Mouse (Mus musculus) small intestine, adult 2 months (tissue): Measurements from ENCODE around the gene March6.

Source experiments
- CTCF ChIP-seq: fragments of 200-500 bp; IDR thresholded peaks from 2 replicates; pipeline ENCODE4 v1.5.1; 2012; ENCODE audit warnings: low read depth, mild to moderate bottlenecking, control low read depth, inconsistent platforms, low read length, moderate library complexity, mixed read lengths; ENCODE audit not compliant: insufficient replicate concordance, insufficient read length; ENCODE audit errors: extremely low read depth
- POLR2A ChIP-seq: fragments of 200-500 bp; IDR thresholded peaks from 2 replicates; pipeline ENCODE4 v1.6.1; 2012; ENCODE audit warnings: low read depth, mild to moderate bottlenecking, control low read depth, inconsistent platforms, low read length, moderate library complexity

- no peak for TF ChIP-seq CTCF
- TF ChIP-seq POLR2A, result no peak
Observed at GRCm38 (mm10) chr15:31454861-31455295, 76.0 kb downstream of the March6 start.
